Mouse (Mus musculus): ENCODE measurements at regions not wholly inside any gene's neighbourhood (a gene's known extent, or its start where the extent isn't known, plus 50 kb on each side); places are given as distances from the start of the nearest gene placed in this dataset.
"Not testable (repeated sequence)": the region's sequence is repeated elsewhere in the genome, so short reads cannot be mapped to it uniquely, and the experiment has no call there.

DNA sequence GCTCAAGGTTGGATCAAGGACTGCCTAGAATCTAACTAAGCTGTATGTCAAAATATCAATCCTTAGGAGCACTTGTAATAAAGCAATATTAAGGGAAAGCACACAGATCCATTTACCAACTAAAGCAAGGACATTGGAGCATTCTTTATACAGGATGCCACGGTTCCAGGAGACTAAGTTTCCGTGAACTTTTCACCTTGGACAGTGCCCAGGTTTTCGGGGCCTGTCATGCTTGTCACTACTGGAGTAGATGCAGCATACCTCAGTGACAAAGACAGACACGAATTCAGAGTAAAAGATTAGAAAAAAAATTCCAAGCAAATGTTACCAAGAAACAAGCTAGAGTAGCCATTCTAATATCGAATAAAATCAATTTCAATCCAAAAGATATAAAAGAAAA, 543.6 kb downstream of the Slitrk5 start:
- not testable (repeated sequence) for DNase-seq (ENCODE audit: low spot score in 2 of 2)

DNA sequence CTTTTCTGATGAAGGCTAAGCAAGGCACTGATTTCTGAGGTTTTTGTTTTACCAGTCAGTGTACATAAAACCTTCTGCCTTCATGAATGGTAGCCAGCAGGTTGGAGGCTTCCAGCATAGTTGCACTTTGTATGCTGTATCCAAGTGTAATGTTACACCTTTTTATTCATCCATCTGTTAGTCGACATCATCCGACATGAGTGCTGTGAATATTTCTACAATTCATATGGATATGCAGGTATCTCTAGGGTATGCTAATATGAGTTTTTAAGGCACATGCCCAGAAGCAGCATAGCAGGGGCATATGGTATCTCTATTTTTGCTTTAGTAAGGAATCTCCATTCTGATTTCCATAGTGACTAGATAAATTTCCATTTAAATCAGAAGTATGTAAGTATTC, 555.6 kb downstream of the Slitrk5 start:
- peak in 1 of 2 experiments; percentile 4 for DNase-seq (ENCODE audit: low spot score in 2 of 2)

DNA sequence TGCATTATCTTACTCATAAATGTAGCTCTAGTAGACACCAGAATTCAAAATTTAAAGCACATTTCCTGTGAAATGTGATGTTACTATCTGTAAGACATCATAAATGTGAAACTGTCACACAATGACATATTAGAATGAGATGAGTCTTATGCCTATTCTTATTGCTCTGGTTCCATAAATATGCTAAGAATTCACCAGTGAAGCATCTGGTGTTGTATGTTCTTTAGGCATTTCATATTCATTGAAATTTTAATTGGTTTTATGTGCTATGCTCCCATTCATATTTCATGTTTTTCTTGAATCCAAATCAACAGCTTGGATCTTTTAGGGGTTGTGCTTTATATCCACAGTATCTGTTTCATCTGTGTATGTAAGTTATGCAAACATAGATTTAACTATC, 564.6 kb downstream of the Slitrk5 start:
- DNase-seq (ENCODE audit: low spot score in 2 of 2) = no peak

DNA sequence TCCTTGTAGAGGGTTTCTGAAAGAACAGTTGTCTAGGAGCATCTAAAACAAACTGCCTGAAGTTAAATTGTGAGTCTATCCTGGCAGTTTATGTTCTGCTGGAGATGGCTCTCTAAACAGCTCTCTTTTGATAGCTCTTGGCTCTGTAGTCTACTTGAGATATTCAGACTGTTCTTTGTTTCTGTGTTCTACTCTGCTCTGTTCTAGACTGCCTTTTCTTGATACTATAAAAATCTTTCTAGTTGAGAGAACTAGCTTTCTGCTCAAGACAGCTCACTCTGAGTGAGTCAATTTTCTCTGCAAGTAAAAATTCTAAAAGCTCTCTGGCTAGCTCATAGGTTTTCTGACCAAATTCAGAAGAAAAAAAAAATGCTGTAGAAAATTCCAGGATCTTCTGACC, 573.3 kb downstream of the Slitrk5 start:
- no peak for DNase-seq (ENCODE audit: low spot score in 2 of 2)

DNA sequence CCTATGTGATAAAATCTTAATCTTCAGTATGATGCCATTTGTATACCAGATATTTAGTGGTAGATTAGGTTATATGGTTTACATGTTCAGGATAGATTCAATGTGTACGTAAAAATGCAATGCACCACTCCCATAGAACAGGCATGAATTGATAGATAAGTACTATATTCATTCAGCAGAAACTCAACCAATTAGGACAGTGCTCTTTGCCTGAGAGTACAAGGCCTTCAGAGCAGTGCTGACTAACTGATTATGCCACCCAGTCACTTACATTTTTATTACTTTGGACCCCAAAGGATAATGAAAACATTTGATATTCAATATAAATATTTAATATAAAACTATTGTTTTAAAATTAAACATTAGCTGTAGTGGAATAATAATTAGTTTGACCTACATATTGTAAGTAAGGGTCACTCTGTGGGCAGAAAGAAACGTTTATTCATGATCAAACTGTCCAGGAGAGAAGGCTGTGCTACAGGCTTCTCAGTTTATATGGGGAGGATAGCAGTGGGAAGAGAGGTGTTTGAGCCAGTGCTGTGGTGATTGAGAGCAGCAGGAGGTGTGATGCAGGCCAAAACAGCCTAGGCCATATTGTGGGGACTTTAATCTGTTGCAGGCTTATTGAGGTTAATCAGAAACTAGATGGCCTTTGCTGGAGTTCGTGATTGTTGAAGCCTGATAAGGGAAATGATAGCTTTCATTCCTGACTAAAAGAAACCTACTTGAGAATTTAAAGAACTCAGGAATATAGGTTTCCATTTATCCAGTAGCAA, 623.3 kb downstream of the Slitrk5 start:
- DNase-seq (ENCODE audit: low spot score in 2 of 2) = no peak

DNA sequence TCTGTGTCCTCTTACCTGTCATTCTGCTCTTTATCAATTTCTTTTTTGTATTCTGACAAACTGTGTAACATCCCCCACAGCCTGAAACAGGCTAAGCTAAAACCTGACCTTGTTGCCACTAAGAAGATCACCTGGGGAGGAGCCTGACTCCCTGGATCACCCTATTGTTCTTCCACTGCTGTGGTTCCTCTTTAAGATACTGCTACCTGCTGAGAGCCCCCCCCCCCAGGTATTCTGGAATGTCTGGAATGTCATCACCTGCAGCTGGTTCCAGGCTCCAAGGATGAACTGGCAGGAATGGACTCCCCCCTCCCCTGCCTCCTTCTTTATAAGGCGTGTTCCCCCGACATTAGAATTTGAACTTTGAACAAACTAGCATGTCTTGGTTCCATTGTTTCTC, 650.7 kb downstream of the Slitrk5 start:
- no peak for DNase-seq (ENCODE audit: low spot score in 2 of 2)

Data from left cerebral cortex, adult 9 months (tissue).